Mouse (Mus musculus) liver, embryonic 12.5 days (tissue): ENCODE results near the gene Gm38431. TPM values are rescaled to one million over a fixed set of nuclear protein-coding genes. Genes with fewer than 3 reads are reported as not detected.

Source experiments
- ATAC-seq: fragments of 200-750 bp; cut with Nextera tagmentation; 2 replicates; pipeline ENCODE4 v1.8.0; 2017; ENCODE audit warnings: moderate number of reproducible peaks, mild to moderate bottlenecking, moderate library complexity
- H3K27ac ChIP-seq: fragments of 300-500 bp; sonication (generic); 2 replicates; pipeline ENCODE4 v1.5.1; 2016; ENCODE audit warnings: mild to moderate bottlenecking
- H3K27me3 ChIP-seq: fragments of 300-500 bp; sonication (generic); replicated peaks from 2 replicates; pipeline ENCODE4 v1.6.1; 2016; ENCODE audit warnings: mild to moderate bottlenecking, moderate library complexity
- H3K36me3 ChIP-seq: fragments of 300-500 bp; sonication (generic); 2 replicates; pipeline ENCODE4 v1.6.1; 2016; ENCODE audit warnings: mild to moderate bottlenecking, moderate library complexity
- H3K4me1 ChIP-seq: fragments of 300-500 bp; sonication (generic); 2 replicates; pipeline ENCODE4 v1.6.1; 2016
- H3K4me2 ChIP-seq: fragments of 300-500 bp; sonication (generic); 2 replicates; pipeline ENCODE4 v1.6.1; 2016; ENCODE audit warnings: mild to moderate bottlenecking, moderate library complexity
- H3K4me3 ChIP-seq: fragments of 300-500 bp; sonication (generic); 2 replicates; pipeline ENCODE4 v1.5.1; 2016; ENCODE audit warnings: mild to moderate bottlenecking, moderate library complexity
- H3K9ac ChIP-seq: fragments of 300-500 bp; sonication (generic); 2 replicates; pipeline ENCODE4 v1.6.1; 2016; ENCODE audit warnings: mild to moderate bottlenecking, moderate library complexity
- H3K9me3 ChIP-seq: fragments of 300-500 bp; sonication (generic); replicated peaks from 2 replicates; pipeline ENCODE4 v1.6.1; 2016; ENCODE audit warnings: mild to moderate bottlenecking, moderate library complexity
- WGBS: fragments of 180-500 bp; shearing (Covaris S2); methylation state at CpG from one replicate; pipeline ENCODE4 v1.1.7; 2016; ENCODE audit not compliant: insufficient replicate concordance; 5-methylcytosine and 5-hydroxymethylcytosine counted together
- polyA plus RNA-seq: library from polyadenylated mRNA; unstranded; fragments of >200 nt; fragmentation: Nextera tagmentation; extraction: Ambion mirVana; gene quantifications from 2 replicates; pipeline ENCODE4 v1.2.1, GENCODE M21; 2016

Gene Gm38431
- polyA plus RNA-seq, 1 experiment from 2014 or later = 2.1 TPM

DNA sequence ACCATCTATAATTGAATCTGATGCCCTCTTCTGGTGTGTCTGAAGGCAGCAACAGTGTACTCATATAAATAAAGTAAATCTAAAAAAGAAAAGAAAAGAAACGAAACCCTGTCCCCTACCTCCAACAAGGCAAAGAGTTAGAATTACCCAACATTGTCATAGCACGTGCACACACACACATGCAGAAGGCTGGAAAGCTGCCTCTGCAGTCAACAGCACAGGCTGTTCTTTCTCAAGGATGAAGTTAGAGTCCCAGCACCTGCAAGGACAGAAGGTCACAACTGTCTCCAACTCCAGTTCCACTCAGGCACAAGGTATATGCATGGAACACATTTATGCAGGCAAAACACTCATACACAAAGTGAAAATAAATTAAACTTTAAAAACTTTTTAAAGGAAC lies 10.3 kb upstream of the Gm38431 start:
- Histone ChIP-seq H3K4me1 (peaks cover 72% of the 10 kb centered on the region), H3K9ac (no peak overlapping the region), H3K27me3 (no peaks in the 10 kb centered on the region), H3K27ac (no peak overlapping the region), H3K4me3 (no peak overlapping the region), H3K9me3 (no peaks in the 10 kb centered on the region), H3K36me3 (peaks cover 15% of the 10 kb centered on the region; the same call in 1 of the 2 replicates), H3K4me2 (no peak overlapping the region)
- ATAC-seq = no peak
- 74% methylated on average over 2 of the region's 2 CpGs for WGBS

DNA sequence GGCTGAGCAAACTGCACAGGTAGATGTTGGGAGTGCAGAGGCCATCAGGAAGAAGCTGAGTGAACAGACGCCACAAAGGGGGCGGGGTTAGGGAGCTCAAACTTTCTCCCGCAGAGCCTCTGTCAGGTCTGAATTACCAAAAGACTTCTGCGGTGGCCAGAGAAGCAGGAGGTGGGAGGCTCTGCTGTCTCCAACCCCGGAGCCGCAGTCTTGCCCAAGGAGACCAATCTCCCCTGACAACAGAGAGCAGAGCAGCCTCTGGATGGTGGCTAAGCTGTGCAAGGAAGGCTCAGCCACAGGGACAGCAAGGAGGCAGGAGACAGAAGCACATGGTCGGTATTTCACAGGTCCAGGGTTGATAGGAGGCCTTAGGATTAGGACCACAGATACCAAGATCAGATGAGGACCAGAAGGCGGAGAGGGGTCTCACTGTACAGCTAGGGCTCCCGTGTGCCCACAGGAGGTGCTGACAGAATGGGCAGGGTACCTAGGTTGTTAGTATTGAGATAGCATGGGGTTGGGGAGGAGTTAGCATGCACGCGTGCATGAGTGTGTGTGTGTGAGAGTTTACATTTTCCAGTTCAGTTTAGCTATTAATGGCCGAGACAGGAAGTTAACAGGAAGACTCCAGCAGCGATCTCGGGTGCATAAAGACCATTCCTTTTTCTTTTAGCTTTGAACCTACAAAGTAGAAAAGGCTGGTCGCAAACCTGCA lies 8.8 kb upstream of the Gm38431 start:
- H3K36me3 ChIP-seq = peaks cover 15% of the 10 kb centered on the region; the same call in 1 of the 2 replicates
- no peaks in the 10 kb centered on the region for H3K27me3 ChIP-seq
- peak overlapping the region; percentile 4; the same call in 1 of the 2 replicates for H3K27ac ChIP-seq
- peaks cover 58% of the 10 kb centered on the region for H3K4me1 ChIP-seq
- H3K9ac ChIP-seq = peak overlapping the region; percentile 3; the same call in 1 of the 2 replicates
- ATAC-seq = peak; percentile 20; the same call in 1 of the 2 replicates
- H3K9me3 ChIP-seq = no peaks in the 10 kb centered on the region
- WGBS = 22% methylated on average over 15 of the region's 15 CpGs
- no peak overlapping the region for H3K4me3 ChIP-seq
- H3K4me2 ChIP-seq = peak overlapping the region; percentile 48

DNA sequence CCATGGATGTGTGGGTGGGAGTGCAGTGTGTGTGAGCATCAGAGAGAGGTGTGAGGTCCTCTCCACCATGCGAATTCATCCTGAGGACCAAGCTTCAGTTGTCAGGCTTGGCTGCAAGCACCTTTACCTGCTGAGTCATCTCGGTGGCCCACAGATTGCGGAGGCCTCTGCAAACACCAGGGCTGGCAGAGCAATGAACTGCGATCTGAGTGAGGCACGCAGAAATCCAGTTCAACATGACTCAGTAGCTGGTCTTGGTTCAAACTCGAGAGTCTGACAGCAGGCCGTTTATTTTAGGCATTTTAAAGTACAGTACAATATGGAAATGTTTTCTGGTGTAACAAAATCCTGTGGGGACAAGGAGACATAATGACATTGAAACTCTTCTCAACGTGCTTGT lies 6.0 kb upstream of the Gm38431 start:
- no peaks in the 10 kb centered on the region for H3K9me3 ChIP-seq
- no peak overlapping the region for H3K9ac ChIP-seq
- no peak overlapping the region for H3K4me2 ChIP-seq
- H3K4me1 ChIP-seq = peaks cover 44% of the 10 kb centered on the region
- ATAC-seq = peak; percentile 26; the same call in 1 of the 2 replicates
- peaks cover 31% of the 10 kb centered on the region for H3K36me3 ChIP-seq
- H3K27ac ChIP-seq = no peak overlapping the region
- no peaks in the 10 kb centered on the region for H3K27me3 ChIP-seq
- 38% methylated on average over 8 of the region's 8 CpGs for WGBS
- no peak overlapping the region for H3K4me3 ChIP-seq

DNA sequence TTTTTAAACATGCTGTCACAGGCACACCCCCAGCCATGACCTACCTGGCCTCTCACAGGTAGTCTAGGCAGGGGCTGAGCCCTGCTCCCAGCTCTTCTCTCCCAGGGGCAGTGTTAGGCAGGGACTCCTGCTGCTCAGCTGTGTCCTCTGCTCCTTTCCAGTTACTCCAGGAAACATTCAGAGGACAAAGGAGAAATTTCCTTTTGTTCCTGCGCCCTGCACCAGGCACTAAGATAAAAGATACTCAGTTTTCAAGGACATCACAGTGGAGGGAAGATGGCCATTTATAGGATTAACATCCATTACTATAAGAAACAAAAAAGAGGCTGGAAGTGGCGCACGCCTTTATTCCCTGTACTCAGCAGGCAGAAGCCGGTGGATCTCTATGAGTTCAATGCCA lies 4.2 kb upstream of the Gm38431 start:
- Histone ChIP-seq H3K27me3 (no peaks in the 10 kb centered on the region), H3K4me2 (no peak overlapping the region), H3K9me3 (no peaks in the 10 kb centered on the region), H3K27ac (no peak overlapping the region), H3K4me1 (peaks cover 45% of the 10 kb centered on the region), H3K4me3 (no peak overlapping the region), H3K9ac (no peak overlapping the region), H3K36me3 (peaks cover 20% of the 10 kb centered on the region)
- no peak for ATAC-seq
- WGBS = 85% methylated on average over 4 of the region's 4 CpGs

DNA sequence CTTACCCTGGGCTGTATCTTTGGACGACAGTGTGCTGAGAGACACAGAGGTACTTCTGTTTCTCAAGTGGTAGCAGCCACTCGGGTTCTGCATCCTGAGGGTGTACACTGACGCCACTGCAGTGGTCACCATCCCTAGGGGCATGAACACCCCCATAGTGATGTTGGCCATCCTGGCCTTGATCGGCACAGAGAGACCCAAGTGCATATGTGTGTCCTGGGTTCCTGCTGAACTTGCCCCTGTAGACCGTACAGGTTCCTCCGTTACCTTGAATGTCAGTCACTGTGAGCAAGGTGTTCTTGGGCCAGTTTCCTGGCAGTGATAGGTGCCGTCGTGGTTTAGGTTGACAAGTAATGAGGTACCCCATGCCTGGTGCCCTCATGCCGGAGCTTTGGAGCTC lies 1.6 kb upstream of the Gm38431 start:
- Histone ChIP-seq H3K27me3 (no peaks in the 10 kb centered on the region), H3K4me1 (peaks cover 50% of the 10 kb centered on the region), H3K4me3 (no peak overlapping the region), H3K9ac (no peak overlapping the region), H3K9me3 (no peaks in the 10 kb centered on the region), H3K4me2 (no peak overlapping the region), H3K36me3 (peaks cover 43% of the 10 kb centered on the region), H3K27ac (no peak overlapping the region)
- 88% methylated on average over 9 of the region's 9 CpGs for WGBS
- ATAC-seq = no peak

DNA sequence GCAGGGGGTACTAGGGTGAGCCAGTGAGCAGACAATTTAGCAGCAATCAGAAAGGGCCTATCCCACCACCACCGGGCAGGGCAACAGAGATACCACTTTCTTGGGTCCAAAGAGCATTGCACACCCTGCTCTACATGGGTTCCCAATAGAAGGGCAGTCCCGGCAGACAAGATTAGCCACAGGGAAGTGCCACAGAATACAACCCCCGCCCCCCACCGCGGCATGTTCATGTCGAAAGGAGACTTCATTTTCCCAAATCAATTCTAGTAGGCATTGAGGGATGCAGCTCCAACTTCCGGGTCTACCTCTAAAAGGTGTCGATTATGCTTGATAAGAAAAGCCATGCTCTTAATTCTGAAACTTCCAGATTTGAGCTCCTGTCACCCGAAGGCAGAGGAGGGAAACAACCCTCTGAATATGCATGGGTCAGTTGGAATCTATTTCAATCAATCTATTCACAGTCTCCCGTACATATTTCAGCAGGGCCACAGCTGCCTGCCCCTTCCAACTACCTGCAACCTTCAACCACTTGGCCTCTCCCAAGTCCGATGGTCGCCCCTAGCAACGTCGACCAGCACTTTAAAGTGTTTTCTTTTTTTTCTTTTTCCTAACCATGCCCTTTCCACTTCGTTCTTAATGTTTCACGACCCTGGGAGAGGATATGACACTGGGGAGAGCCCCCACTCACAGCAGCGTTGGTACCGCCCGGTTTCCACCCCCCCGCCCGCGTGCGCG lies 658 bp downstream of the Gm38431 start:
- 1% methylated on average over 24 of the region's 24 CpGs for WGBS
- Histone ChIP-seq H3K4me3 (peak overlapping the region; percentile 69), H3K27ac (peak overlapping the region; percentile 88), H3K4me1 (peaks cover 47% of the 10 kb centered on the region), H3K36me3 (peaks cover 66% of the 10 kb centered on the region), H3K4me2 (peak overlapping the region; percentile 89), H3K9ac (peak overlapping the region; percentile 83), H3K9me3 (no peaks in the 10 kb centered on the region), H3K27me3 (no peaks in the 10 kb centered on the region)
- peak; percentile 3; the same call in 1 of the 2 replicates for ATAC-seq

DNA sequence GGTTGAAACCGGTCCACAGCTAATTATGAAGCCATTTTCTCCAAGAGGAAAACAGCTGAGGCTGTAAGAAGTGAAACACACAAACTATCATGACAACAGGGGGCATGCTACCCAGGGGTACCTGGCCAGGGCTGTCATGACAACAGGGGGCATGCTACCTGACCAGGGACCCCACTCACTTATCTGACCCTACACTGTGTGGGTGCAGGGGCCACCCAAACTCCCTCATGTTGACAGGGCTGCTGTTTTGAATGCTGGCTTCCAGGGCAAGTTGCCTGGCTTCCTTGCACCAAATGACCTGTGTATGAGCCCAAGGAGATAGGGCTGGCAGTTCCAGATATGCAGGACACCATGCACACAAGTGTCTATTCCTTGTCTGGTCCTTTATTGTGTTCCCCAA lies 1.3 kb downstream of the Gm38431 start:
- Histone ChIP-seq H3K9ac (peak overlapping the region; percentile 83), H3K4me2 (peak overlapping the region; percentile 89), H3K27me3 (no peaks in the 10 kb centered on the region), H3K9me3 (no peaks in the 10 kb centered on the region), H3K4me1 (peaks cover 48% of the 10 kb centered on the region), H3K27ac (peak overlapping the region; percentile 88), H3K4me3 (peak overlapping the region; percentile 69), H3K36me3 (peaks cover 72% of the 10 kb centered on the region)
- 81% methylated on average over 1 of the region's 1 CpGs for WGBS
- ATAC-seq = no peak

DNA sequence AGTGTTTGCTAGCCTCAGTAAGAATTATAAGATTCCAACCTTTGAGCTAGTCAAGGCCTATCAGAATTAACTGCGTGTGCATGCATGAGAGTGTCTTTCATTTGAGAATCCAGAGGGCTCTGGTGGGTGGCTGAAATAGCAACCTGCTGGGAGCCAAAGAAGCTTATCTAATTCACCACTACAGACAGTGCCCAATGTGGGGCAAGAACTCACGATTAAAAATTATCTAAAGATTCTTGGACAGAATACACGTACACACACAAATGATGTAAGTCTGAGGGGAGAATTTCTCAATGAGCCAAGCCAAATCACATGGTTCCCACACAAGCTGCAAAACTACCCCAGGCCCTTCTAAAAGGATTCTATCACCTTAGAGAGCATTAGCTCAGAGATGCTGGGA lies 8.5 kb downstream of the Gm38431 start:
- no peak overlapping the region for H3K9ac ChIP-seq
- 52% methylated on average over 3 of the region's 3 CpGs for WGBS
- 0 out of 2 replicates have a peak, but pooled peaks have one; percentile 49 for ATAC-seq

DNA sequence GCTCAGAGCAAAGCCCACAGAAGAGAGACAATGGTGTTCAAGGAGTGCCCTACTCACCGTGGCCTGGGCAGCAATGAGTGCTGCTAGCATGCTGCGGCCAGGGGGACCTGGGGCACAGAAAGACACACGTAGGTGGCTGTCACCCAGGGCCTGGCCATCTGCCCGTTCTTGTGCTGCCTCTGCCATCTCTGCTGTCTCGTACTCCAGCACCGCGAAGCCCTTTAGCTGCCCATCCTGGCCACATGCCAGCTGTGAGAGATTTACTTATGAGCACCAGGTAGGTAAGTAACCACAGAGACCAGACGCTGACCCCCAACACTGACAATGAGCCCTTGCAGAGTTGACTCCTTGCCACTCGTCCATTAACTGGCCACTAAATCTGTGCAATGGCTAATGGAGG lies 10.7 kb downstream of the Gm38431 start:
- Histone ChIP-seq H3K36me3 (peaks cover 97% of the 10 kb centered on the region), H3K4me3 (no peak overlapping the region), H3K4me2 (no peak overlapping the region), H3K27ac (no peak overlapping the region), H3K4me1 (peaks cover 15% of the 10 kb centered on the region), H3K9ac (no peak overlapping the region), H3K27me3 (no peaks in the 10 kb centered on the region), H3K9me3 (no peaks in the 10 kb centered on the region)
- 82% methylated on average over 9 of the region's 9 CpGs for WGBS
- no peak for ATAC-seq

More for the DNA sequence above, 8.5 kb downstream of the Gm38431 start:
- Histone ChIP-seq H3K27me3 (no peaks in the 10 kb centered on the region), H3K4me2 (no peak overlapping the region), H3K36me3 (peaks cover 97% of the 10 kb centered on the region), H3K27ac (no peak overlapping the region), H3K9me3 (no peaks in the 10 kb centered on the region), H3K4me3 (no peak overlapping the region), H3K4me1 (peaks cover 25% of the 10 kb centered on the region)

DNA sequence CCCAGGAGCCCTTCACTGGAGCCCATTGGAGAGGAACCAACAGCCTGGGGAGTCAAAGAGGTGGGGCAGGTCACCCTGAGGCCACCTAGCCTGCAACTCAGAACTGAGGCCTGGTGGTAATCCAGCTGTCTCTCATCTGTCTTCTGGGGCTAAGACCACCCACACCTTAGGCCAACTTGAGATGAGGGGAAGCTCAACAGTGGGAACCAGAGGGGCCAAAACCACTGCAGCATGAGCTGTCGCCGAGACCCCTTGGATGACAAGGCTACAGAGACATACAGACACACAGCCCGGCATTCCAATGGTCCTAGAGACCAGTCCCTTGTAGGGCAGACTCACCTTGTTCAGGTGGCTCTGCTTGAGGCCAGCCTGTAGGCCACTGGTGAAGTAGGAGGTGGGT lies 16.2 kb downstream of the Gm38431 start:
- Histone ChIP-seq H3K9me3 (no peaks in the 10 kb centered on the region), H3K27ac (0 out of 2 replicates have a peak overlapping the region, but pooled peaks have one; percentile 1), H3K4me3 (no peak overlapping the region), H3K4me1 (peaks cover 33% of the 10 kb centered on the region), H3K36me3 (peaks cover 84% of the 10 kb centered on the region), H3K4me2 (no peak overlapping the region), H3K9ac (no peak overlapping the region), H3K27me3 (no peaks in the 10 kb centered on the region)
- WGBS = 76% methylated on average over 3 of the region's 3 CpGs
- no peak for ATAC-seq

DNA sequence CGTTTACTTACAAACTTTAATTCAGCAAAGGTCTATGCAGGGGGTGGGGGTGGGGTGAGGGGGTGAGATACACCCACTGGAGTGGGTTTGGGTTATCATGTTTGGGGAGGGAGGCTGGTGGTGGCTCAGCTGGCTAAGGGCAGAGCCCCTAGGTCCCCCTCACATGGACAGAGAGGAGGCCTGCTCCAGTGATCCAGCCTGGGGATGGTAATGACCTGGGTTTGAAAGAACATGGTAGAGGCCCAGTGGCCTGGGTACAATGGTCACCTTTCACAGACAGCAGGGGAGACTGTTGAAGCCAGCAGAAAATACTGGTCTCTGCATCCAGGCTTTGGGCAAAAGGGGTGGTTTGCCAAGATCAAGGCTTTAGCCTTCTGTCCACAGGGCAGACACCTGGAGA lies 17.6 kb downstream of the Gm38431 start:
- 64% methylated on average over 1 of the region's 1 CpGs for WGBS
- Histone ChIP-seq H3K4me3 (no peak overlapping the region), H3K36me3 (peaks cover 82% of the 10 kb centered on the region), H3K27ac (peak overlapping the region; percentile 73), H3K27me3 (no peaks in the 10 kb centered on the region), H3K4me1 (peaks cover 33% of the 10 kb centered on the region), H3K9me3 (no peaks in the 10 kb centered on the region), H3K9ac (peak overlapping the region; percentile 85; the same call in 1 of the 2 replicates), H3K4me2 (peak overlapping the region; percentile 93)
- no peak for ATAC-seq
